Mouse (Mus musculus) stomach, embryonic 14.5 days (tissue): ENCODE data around the gene Pigb. TPM values are rescaled to one million over a fixed set of nuclear protein-coding genes. Genes with fewer than 3 reads are reported as not detected.

Experiments used
- ATAC-seq: fragments of 200-750 bp; cut with Nextera tagmentation; 2 replicates; pipeline ENCODE4 v1.8.0; 2017; ENCODE audit warnings: low read depth, moderate TSS enrichment; ENCODE audit not compliant: insufficient number of reproducible peaks, insufficient read depth, low FRiP score
- H3K27ac ChIP-seq: fragments of 300-500 bp; sonication (generic); 2 replicates; pipeline ENCODE4 v1.5.1; 2014; ENCODE audit warnings: mild to moderate bottlenecking, low read length, moderate library complexity, mixed read lengths
- H3K27me3 ChIP-seq: fragments of 300-500 bp; sonication (generic); 2 replicates; pipeline ENCODE4 v1.6.1; 2014; ENCODE audit warnings: low read length, control low read depth, mixed read lengths; ENCODE audit not compliant: control insufficient read depth, insufficient read depth
- H3K36me3 ChIP-seq: fragments of 300-500 bp; sonication (generic); 2 replicates; pipeline ENCODE4 v1.6.1; 2014; ENCODE audit warnings: mild to moderate bottlenecking, control low read depth, low read length, moderate library complexity, mixed read lengths; ENCODE audit not compliant: control insufficient read depth, insufficient read depth
- H3K4me1 ChIP-seq: fragments of 300-500 bp; sonication (generic); 2 replicates; pipeline ENCODE4 v1.6.1; 2014; ENCODE audit warnings: low read length, control low read depth, mixed read lengths; ENCODE audit not compliant: control insufficient read depth, insufficient read depth
- H3K4me2 ChIP-seq: fragments of 300-500 bp; sonication (generic); replicated peaks from 2 replicates; pipeline ENCODE4 v1.6.1; 2014; ENCODE audit warnings: low read depth, low read length, control low read depth
- H3K4me3 ChIP-seq: fragments of 300-500 bp; sonication (generic); 2 replicates; pipeline ENCODE4 v1.5.1; 2014; ENCODE audit warnings: low read depth, low read length, control low read depth
- H3K9ac ChIP-seq: fragments of 300-500 bp; sonication (generic); replicated peaks from 2 replicates; pipeline ENCODE4 v1.6.1; 2014; ENCODE audit warnings: low read depth, mild to moderate bottlenecking, control low read depth, low read length, moderate library complexity, mixed read lengths
- H3K9me3 ChIP-seq: fragments of 300-500 bp; sonication (generic); 2 replicates; pipeline ENCODE4 v1.6.1; 2016; ENCODE audit warnings: low read depth, low read length, control low read depth; ENCODE audit not compliant: control insufficient read depth
- WGBS: fragments of 180-500 bp; shearing (Covaris S2); extraction: QIAGEN DNeasy Blood & Tissue Kit; methylation state at CpG from one replicate; pipeline ENCODE4 v1.1.7; 2014; 5-methylcytosine and 5-hydroxymethylcytosine counted together
- polyA plus RNA-seq: library from polyadenylated mRNA; unstranded; fragments of >200 nt; fragmentation: Nextera tagmentation; extraction: Ambion mirVana; gene quantifications from 2 replicates; pipeline ENCODE4 v1.2.1, GENCODE M21; 2014

The Pigb gene
- 19.1 and 20.0 TPM in 2 replicates for polyA plus RNA-seq

DNA sequence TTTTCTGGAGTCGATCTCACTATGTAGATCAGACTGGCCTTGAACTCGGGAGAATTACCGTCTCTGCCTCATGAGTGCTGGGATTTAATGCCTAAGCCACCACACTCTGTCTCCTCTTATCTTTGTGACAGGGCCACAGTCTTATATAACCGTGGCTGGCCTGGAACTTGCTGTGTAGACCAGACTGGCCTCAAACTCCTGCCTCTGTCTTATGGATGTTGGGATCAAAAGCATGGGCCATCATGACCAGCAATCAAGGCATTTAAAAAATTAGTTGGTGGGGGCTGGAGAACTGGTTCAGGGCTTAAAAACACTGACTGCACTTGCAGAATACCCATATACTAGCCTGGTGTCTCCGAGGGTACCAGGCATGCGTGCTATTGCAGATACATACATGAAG, at the start of gene Pigb:
Gene Pigb, minus strand, starts transcription at position 299 of the 400 bp plus-strand sequence.
- 29% methylated on average over 6 of the region's 6 CpGs for WGBS
- Histone ChIP-seq H3K36me3 (no peaks in the 10 kb centered on the region), H3K9me3 (no peaks in the 10 kb centered on the region), H3K27ac (peak within 1 kb of the TSS; percentile 72; the same call in 1 of the 2 replicates), H3K4me3 (peak within 1 kb of the TSS; percentile 82), H3K9ac (peak within 1 kb of the TSS; percentile 81), H3K4me1 (peaks cover 14% of the 10 kb centered on the region; the same call in 1 of the 2 replicates), H3K4me2 (peak within 1 kb of the TSS; percentile 89), H3K27me3 (no peaks in the 10 kb centered on the region)
- ATAC-seq: no peak

DNA sequence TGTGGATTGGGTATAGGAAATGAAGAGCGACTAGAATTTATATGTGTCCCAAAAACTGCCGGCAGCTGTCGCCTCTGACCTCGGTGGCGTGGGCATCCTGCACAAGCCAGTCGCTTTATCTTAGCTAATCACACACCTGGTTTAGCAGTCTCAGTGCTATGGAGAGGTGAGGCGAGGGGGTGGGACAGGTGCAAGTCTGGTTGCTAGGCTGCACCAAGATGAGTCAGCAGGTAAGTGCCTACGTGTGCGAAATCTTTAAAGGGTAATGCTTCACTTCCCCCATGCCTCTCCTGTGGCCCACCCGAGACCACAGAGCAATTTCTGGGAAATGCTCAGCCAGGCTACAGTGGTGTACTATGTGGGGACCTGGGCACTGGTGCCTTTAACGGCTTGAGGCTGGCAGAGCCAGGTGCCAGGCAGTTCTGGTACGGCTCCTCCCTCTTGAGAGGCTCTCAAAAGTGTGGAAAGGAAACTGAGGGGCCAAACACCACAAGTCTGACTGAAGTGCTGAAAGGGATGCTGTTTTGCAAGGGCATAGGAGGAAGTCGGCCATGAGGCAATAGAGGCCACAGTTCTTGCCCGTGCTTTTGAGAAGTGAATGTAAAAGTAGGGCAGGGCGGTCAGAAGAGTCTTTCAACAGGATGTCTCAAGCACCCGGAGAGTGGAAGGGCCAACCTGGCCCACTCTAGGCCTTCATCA, 49.2 kb upstream of the Pigb start:
- Histone ChIP-seq H3K4me3 (no peak overlapping the region), H3K4me2 (no peak overlapping the region), H3K27ac (no peak overlapping the region; the same call in 1 of the 2 replicates), H3K4me1 (no peaks in the 10 kb centered on the region), H3K36me3 (no peaks in the 10 kb centered on the region), H3K9ac (no peak overlapping the region), H3K9me3 (no peaks in the 10 kb centered on the region), H3K27me3 (no peaks in the 10 kb centered on the region)
- WGBS: 64% methylated on average over 16 of the region's 16 CpGs
- peak; percentile 85 for ATAC-seq

DNA sequence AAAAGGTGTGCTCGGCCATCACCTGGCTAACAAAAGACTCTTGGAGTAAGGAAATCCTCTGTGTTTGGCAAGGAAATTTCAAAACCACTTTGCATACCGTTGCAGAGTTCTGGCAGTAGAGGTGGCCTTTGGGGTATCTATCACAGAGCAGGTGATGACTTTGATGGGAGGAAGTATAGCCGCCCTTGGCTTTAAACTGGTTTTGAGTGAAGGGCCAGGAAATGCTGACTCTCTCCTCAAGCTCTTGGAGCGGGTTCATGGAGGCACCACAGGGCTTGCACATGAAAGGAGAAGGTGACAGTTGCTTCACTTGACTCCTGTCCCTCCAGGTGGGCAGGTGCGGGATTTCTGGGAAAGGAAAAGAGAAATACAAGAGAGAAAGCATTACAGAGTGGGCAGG, 47.4 kb upstream of the Pigb start:
- 70% methylated on average over 5 of the region's 5 CpGs for WGBS

DNA sequence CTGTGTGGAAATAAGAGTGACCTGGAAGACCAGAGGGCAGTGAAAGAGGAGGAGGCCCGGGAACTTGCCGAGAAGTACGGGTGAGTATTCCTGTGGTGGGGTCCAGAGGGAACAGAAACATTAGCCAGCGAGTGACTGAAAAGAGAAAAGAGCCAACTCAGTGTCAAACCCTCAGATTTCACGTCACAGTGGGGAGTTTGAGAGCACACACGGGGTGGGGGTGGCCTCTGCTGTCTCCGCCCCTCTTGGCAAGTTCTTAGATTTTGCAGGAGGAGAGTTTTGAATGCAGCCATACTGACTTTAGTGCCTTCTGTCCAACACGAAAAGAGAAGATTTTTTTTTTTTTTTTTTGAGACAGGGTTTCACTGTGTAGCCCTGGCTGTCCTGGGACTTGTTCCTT, 46.9 kb upstream of the Pigb start:
- Histone ChIP-seq H3K4me2 (no peak overlapping the region), H3K4me3 (no peak overlapping the region), H3K4me1 (no peaks in the 10 kb centered on the region), H3K27ac (no peak overlapping the region), H3K36me3 (no peaks in the 10 kb centered on the region), H3K27me3 (no peaks in the 10 kb centered on the region), H3K9me3 (no peaks in the 10 kb centered on the region), H3K9ac (no peak overlapping the region)
- WGBS: 50% methylated on average over 8 of the region's 8 CpGs
- ATAC-seq: no peak

More for the DNA sequence above, 47.4 kb upstream of the Pigb start:
- Histone ChIP-seq H3K27me3 (no peaks in the 10 kb centered on the region), H3K27ac (no peak overlapping the region), H3K4me2 (no peak overlapping the region), H3K36me3 (no peaks in the 10 kb centered on the region), H3K9ac (no peak overlapping the region), H3K4me1 (no peaks in the 10 kb centered on the region), H3K9me3 (no peaks in the 10 kb centered on the region), H3K4me3 (no peak overlapping the region)
- ATAC-seq: no peak

DNA sequence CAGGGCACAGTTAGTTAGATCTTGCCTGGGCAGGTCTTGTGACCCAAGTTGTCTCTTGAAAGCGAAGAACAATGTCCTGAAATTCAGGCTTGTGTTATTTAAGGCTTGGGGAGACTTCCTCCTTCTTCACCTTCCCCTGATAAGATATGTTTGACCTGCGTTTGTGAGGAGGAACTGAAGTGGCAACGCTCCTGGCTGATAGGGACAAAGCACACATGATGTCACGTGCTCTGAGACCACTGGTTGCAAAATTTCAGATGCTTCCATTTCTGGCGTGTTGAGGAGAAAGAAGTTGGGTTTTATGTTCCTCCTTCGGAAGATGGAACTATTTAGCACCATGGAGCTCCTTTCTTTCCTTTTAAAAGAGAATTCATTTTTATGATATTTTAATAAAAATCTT, 45.7 kb upstream of the Pigb start:
- Histone ChIP-seq H3K4me3 (no peak overlapping the region), H3K27me3 (no peaks in the 10 kb centered on the region), H3K4me2 (no peak overlapping the region), H3K4me1 (no peaks in the 10 kb centered on the region), H3K27ac (no peak overlapping the region), H3K9me3 (no peaks in the 10 kb centered on the region), H3K36me3 (no peaks in the 10 kb centered on the region), H3K9ac (no peak overlapping the region)
- ATAC-seq: no peak
- WGBS: 74% methylated on average over 6 of the region's 6 CpGs

DNA sequence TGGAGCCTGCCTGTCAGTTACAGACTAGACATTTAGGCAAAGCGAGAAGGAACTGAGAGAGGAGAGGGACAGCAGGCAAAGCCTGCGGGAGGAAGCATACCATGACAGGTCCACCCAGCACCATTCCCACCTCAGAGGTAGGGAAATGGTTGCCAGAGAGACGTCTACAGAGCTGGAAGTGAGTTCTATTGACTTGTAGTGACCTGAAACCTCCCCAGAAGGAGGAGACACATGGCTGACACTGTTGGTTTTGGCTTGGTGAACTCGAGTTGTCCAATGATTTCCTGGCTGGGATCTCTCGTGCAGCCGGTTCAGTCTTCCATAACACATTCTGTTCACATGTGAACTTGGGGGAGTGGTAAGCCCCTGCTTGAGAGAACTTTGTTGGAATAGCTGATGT, 43.8 kb upstream of the Pigb start:
- H3K4me3 ChIP-seq: no peak overlapping the region
- H3K4me2 ChIP-seq: no peak overlapping the region
- H3K36me3 ChIP-seq: no peaks in the 10 kb centered on the region
- WGBS: 65% methylated on average over 6 of the region's 6 CpGs
- no peak overlapping the region for H3K9ac ChIP-seq
- ATAC-seq: no peak
- H3K4me1 ChIP-seq: no peaks in the 10 kb centered on the region
- H3K27ac ChIP-seq: no peak overlapping the region
- H3K9me3 ChIP-seq: no peaks in the 10 kb centered on the region
- H3K27me3 ChIP-seq: no peaks in the 10 kb centered on the region

DNA sequence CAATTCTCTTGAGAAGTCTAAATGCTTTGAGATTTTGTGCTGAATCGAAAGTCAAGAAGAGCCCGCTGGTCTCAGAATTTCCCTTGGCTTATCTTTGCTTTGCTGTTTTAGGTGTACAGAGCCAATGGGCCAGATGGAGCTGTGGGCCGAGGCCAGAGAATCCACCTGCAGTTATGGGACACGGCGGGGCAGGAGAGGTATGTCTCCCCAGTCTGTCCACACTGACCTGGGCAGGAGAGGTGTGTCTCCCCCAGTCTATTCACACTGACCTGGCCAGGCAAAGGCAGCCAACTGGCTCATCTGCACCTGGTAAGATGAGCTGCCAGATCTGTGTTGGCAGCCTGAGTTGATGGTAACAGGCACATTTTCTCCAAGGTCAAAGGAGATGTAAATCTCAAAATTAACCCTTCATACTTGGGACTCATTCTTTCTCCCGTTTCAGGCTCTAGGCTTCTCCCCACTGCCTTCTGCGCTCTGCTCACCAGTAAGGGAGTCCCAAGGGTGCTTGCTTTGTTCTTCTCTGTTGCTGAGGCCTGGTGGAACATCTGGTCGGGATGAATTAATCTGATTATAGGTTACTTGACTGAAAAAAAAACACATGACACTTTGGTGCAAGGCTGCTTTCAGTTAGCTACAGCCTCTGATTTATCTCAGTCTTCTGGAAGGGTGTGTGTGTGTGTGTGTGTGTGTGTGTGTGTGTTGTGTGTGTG, 42.3 kb upstream of the Pigb start:
- no peaks in the 10 kb centered on the region for H3K36me3 ChIP-seq
- no peak overlapping the region for H3K4me3 ChIP-seq
- ATAC-seq: no peak
- H3K27ac ChIP-seq: no peak overlapping the region
- H3K27me3 ChIP-seq: no peaks in the 10 kb centered on the region
- no peaks in the 10 kb centered on the region for H3K4me1 ChIP-seq
- H3K4me2 ChIP-seq: no peak overlapping the region
- 75% methylated on average over 8 of the region's 8 CpGs for WGBS
- no peak overlapping the region for H3K9ac ChIP-seq
- H3K9me3 ChIP-seq: no peaks in the 10 kb centered on the region

DNA sequence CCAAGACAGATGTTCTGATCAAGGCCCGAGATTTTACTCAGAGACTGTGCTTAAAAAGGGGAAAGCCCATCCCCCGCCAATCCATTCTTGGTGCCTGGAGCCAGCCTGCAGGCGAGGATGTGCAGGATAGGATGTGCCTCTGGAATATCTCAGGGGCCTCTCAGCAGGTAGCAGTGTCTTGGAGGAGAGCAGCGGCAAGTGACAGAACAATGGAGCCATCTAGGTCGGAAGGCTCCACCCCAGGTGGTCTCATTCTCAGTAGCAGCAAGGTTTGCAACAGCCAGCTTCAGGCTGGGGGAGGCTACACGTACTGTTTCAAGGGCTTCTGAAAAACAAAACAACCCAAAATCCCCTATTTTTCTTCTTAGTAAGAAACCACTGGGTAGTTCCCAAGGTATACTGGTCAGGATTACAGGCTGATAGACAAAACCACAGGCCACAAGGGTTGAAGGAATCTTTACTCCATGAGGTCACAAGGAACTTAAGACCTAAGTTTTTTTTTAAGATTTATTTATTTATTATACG, 39.7 kb upstream of the Pigb start:
- no peak overlapping the region for H3K9ac ChIP-seq
- WGBS: 58% methylated on average over 7 of the region's 7 CpGs
- H3K4me2 ChIP-seq: no peak overlapping the region
- H3K4me3 ChIP-seq: no peak overlapping the region
- no peaks in the 10 kb centered on the region for H3K27me3 ChIP-seq
- H3K4me1 ChIP-seq: no peaks in the 10 kb centered on the region
- ATAC-seq: no peak
- no peaks in the 10 kb centered on the region for H3K36me3 ChIP-seq
- H3K9me3 ChIP-seq: no peaks in the 10 kb centered on the region
- H3K27ac ChIP-seq: no peak overlapping the region
